Comparison of ENCODE assay signal across 17 mouse cellular contexts in genomic region chr17:45087022-45087421, GRCm38 (mm10).
DNase-seq lines count a peak whose midpoint lies in the region; ATAC-seq and TF ChIP-seq lines count a peak whose summit lies in the region.
"Had no signal": no experiment of that assay in that cellular context is flagged by ENCODE, and none has a peak within 500 bp of the region (broad histone marks: within the 10 kb centered on the region; RNA-seq: fewer than 3 reads in every experiment).

No protein-coding gene starts in this region.

- H3K4me3 ChIP-seq in embryonic facial prominence, embryonic 11.5 days (ENCODE audit: low read depth, low read length): no peak overlapping the region
- H3K4me3 ChIP-seq in embryonic facial prominence, embryonic 10.5 days: no peak overlapping the region
- H3K4me3 ChIP-seq in left cerebral cortex, adult 2 months: no peak overlapping the region
- H3K4me3 ChIP-seq: layer of hippocampus, adult 2 months; liver, embryonic 12.5 days; midbrain, embryonic 15.5 days; neural tube, embryonic 12.5 days had no signal

- no peaks in the 10 kb centered on the region for H3K36me3 ChIP-seq in embryonic facial prominence, embryonic 11.5 days (replicated peaks; ENCODE audit: control insufficient read depth, insufficient read depth, low read depth, low read length)
- H3K36me3 ChIP-seq in embryonic facial prominence, embryonic 10.5 days (replicated peaks): no peaks in the 10 kb centered on the region
- H3K36me3 ChIP-seq: liver, embryonic 12.5 days; midbrain, embryonic 15.5 days; neural tube, embryonic 12.5 days had no signal

- no peaks in the 10 kb centered on the region for H3K27me3 ChIP-seq in embryonic facial prominence, embryonic 11.5 days (ENCODE audit: control insufficient read depth, insufficient read depth, low read length)
- no peaks in the 10 kb centered on the region for H3K27me3 ChIP-seq in embryonic facial prominence, embryonic 10.5 days (replicated peaks; ENCODE audit: low read depth, poor library complexity, severe bottlenecking)
- H3K27me3 ChIP-seq: liver, embryonic 12.5 days; midbrain, embryonic 15.5 days; neural tube, embryonic 12.5 days had no signal

- WGBS in embryonic facial prominence, embryonic 11.5 days: 69% methylated on average over 5 of the region's 5 CpGs
- 80% methylated on average over 5 of the region's 5 CpGs for WGBS in embryonic facial prominence, embryonic 10.5 days

- H3K4me2 ChIP-seq in embryonic facial prominence, embryonic 11.5 days (ENCODE audit: low read depth, low read length): no peak overlapping the region
- H3K4me2 ChIP-seq: liver, embryonic 12.5 days; midbrain, embryonic 15.5 days; neural tube, embryonic 12.5 days had no signal

- intact Hi-C loops in left cerebral cortex, adult 2 months (cut with DNase I): no loop called here

- H3K9me3 ChIP-seq in embryonic facial prominence, embryonic 11.5 days (replicated peaks; ENCODE audit: control insufficient read depth, low read length): no peaks in the 10 kb centered on the region
- no peaks in the 10 kb centered on the region for H3K9me3 ChIP-seq in embryonic facial prominence, embryonic 10.5 days
- H3K9me3 ChIP-seq: liver, embryonic 12.5 days; midbrain, embryonic 15.5 days; neural tube, embryonic 12.5 days had no signal

- H3K4me1 ChIP-seq in embryonic facial prominence, embryonic 11.5 days (ENCODE audit: control insufficient read depth, insufficient read depth, low read length): peaks cover under 1% of the 10 kb centered on the region; the same call in 1 of the 2 replicates
- H3K4me1 ChIP-seq in embryonic facial prominence, embryonic 10.5 days: peaks cover 17% of the 10 kb centered on the region
- H3K4me1 ChIP-seq: liver, embryonic 12.5 days; neural tube, embryonic 12.5 days had no signal

- ATAC-seq in embryonic facial prominence, embryonic 11.5 days (replicated peaks; ENCODE audit: insufficient number of reproducible peaks, low FRiP score, low TSS enrichment, low read depth): no peak
- ATAC-seq: activated CD4-positive, CD25-positive, alpha-beta regulatory T cell, adult 4 months; liver, embryonic 12.5 days; midbrain, embryonic 15.5 days had no signal

- peak; percentile 22 for DNase-seq in embryonic facial prominence, embryonic 11.5 days (ENCODE audit: low spot score)
- DNase-seq in embryonic facial prominence, embryonic 10.5 days (ENCODE audit: low spot score): no peak
- peak; percentile 56 for DNase-seq in testis, postnatal 10 days (ENCODE audit: low spot score)
- DNase-seq in testis, postnatal 14 days (ENCODE audit: low spot score): no peak
- DNase-seq in kidney, postnatal 25 days: peak; percentile 41 to 63
- DNase-seq in left cerebral cortex, adult 2 months (ENCODE audit: extremely low spot score in 1 of 2, low spot score in 2 of 2): no peak
- no peak for DNase-seq in MN1 (ENCODE audit: low spot score)
- DNase-seq in yolk sac, embryonic 10.5 days (ENCODE audit: low spot score): no peak
- DNase-seq: B cell, adult 2 months; cerebellum, adult 9-11 months; thymus, postnatal 25 days had no signal

- TF ChIP-seq CTCF in left cerebral cortex, adult 2 months (IDR thresholded peaks at IDR 0.05): no peak

- no peak overlapping the region for H3K27ac ChIP-seq in embryonic facial prominence, embryonic 11.5 days (replicated peaks; ENCODE audit: low read depth, low read length)
- H3K27ac ChIP-seq in embryonic facial prominence, embryonic 10.5 days (replicated peaks): no peak overlapping the region
- H3K27ac ChIP-seq in left cerebral cortex, adult 2 months: no peak overlapping the region
- H3K27ac ChIP-seq: layer of hippocampus, adult 2 months; liver, embryonic 12.5 days; macrophage; midbrain, embryonic 15.5 days; neural tube, embryonic 12.5 days had no signal

- no peak overlapping the region for H3K9ac ChIP-seq in embryonic facial prominence, embryonic 11.5 days (replicated peaks; ENCODE audit: low read length)
- H3K9ac ChIP-seq: liver, embryonic 12.5 days; midbrain, embryonic 15.5 days; neural tube, embryonic 12.5 days had no signal

Comparison
In these comparisons a context has a peak if more than half of its experiments do, and no peak if none do; other contexts are left out.
1. DNase-seq: peak in embryonic facial prominence, embryonic 11.5 days (single experiment), testis, postnatal 10 days (single experiment) and kidney, postnatal 25 days (2 of 2); none in embryonic facial prominence, embryonic 10.5 days (single experiment), testis, postnatal 14 days (single experiment), left cerebral cortex, adult 2 months (0 of 2), MN1 (single experiment) and yolk sac, embryonic 10.5 days (single experiment).